Mouse (Mus musculus) myocyte (in vitro differentiated cells): ENCODE data around the gene C1qtnf12.

Source experiments
- MYOD1 ChIP-seq, 3 experiments: IDR thresholded peaks; one replicate each; pipeline ENCODE4 v1.6.1; 2011; ENCODE audit warnings: control low read depth in 2 of 3, low read depth in 2 of 3, mild to moderate bottlenecking in 2 of 3, moderate library complexity in 1 of 3; ENCODE audit not compliant: insufficient read length in 2 of 3, control insufficient read depth in 1 of 3
- POLR2A ChIP-seq: IDR thresholded peaks from one replicate; pipeline ENCODE4 v1.6.1; 2011; ENCODE audit warnings: low read depth, mild to moderate bottlenecking, control low read depth, moderate library complexity; ENCODE audit not compliant: insufficient read length
- TCF12 ChIP-seq: IDR thresholded peaks from one replicate; pipeline ENCODE4 v1.6.1; 2011; ENCODE audit warnings: mild to moderate bottlenecking, control low read depth; ENCODE audit not compliant: poor library complexity, insufficient read depth, severe bottlenecking
- USF1 ChIP-seq: IDR thresholded peaks from one replicate; pipeline ENCODE4 v1.6.1; 2011; ENCODE audit warnings: low read depth, mild to moderate bottlenecking, control low read depth, moderate library complexity

- TF ChIP-seq POLR2A (no peak), USF1 (no peak), MYOD1 (IDR thresholded peaks at IDR 0.05; ENCODE audit: control insufficient read depth in 1 of 3, insufficient read length in 2 of 3, low read depth in 2 of 3) (no peak), TCF12 (no peak)
These were observed 6.6 kb upstream of the C1qtnf12 start for GRCm38 (mm10) chr4:155955491-155955890.
